Comparison of ENCODE assay signal across 10 mouse cellular contexts in the genomic region with DNA sequence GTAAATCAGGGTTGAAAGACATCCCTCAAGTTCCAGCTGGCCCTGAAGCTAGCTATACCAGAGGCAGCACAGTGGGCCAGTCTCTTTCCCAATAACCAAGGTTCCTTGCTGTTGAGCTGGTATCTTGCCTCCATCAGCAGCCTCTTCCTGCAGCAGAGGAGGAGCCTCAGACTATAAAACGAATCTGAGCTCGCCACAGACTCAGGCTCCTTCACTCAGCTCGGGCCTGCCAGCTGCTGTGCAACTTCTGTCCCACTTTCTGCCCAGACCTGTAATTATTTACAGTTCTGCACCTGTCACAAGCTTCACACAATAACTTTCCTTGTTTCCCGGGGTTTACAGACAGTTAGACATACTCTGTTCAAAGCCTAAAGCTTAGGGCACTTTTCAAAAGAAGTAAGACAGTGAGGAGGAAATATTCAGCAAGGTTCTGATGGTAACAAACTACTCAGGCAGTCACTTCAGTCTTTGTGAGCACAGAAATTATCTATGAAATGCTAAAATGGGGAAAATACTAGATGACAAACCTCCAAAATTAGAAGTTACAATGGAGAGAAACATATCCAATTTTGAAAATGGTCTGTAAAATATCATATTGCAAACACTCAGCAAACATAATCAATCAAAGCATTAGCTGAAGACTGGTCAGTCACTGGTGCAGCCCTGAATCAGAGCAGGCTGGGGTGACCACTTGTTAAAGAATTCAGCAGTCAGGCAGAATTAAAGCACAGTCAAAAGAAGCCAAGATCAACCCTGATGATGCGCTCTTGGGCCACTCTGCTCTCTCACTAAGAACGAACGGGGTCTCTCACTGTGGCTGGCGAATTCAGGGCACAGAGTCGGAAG.
DNase-seq lines count a peak whose midpoint lies in the region; ATAC-seq and TF ChIP-seq lines count a peak whose summit lies in the region.
"Had no signal": no experiment of that assay in that cellular context is flagged by ENCODE, and none has a peak within 500 bp of the region (broad histone marks: within the 10 kb centered on the region; RNA-seq: fewer than 3 reads in every experiment).

No protein-coding gene starts in this region.

- H3K27ac ChIP-seq in left cerebral cortex, adult 2 months: 0 out of 2 replicates have a peak overlapping the region, but pooled peaks have one; percentile 36
- peak overlapping the region; percentile 62 for H3K27ac ChIP-seq in forebrain, embryonic 13.5 days
- H3K27ac ChIP-seq in limb, embryonic 15.5 days: peak overlapping the region; percentile 13; the same call in 1 of the 2 replicates

- peak; percentile 90 for ATAC-seq in common myeloid progenitor, adult 5-6 weeks (replicated peaks; ENCODE audit: low read depth, poor library complexity, severe bottlenecking)
- ATAC-seq in forebrain, embryonic 13.5 days: peak; percentile 75
- no peak for ATAC-seq in limb, embryonic 15.5 days (ENCODE audit: insufficient number of reproducible peaks, low FRiP score, low TSS enrichment, low read depth)

- DNase-seq in left cerebral cortex, adult 2 months (ENCODE audit: extremely low spot score in 1 of 2, low spot score in 2 of 2): no peak
- DNase-seq in left cerebral cortex, postnatal 10 days (ENCODE audit: extremely low spot score in 1 of 2, low spot score in 2 of 2): no peak
- no peak for DNase-seq in layer of hippocampus, adult 8-10 months (ENCODE audit: low spot score in 2 of 2)
- no peak for DNase-seq in adrenal gland, postnatal 10 days
- no peak for DNase-seq in spleen, postnatal 36 days (ENCODE audit: low spot score in 2 of 2)
- DNase-seq: heart, postnatal 10 days; left cerebral cortex, postnatal 4 days had no signal

- H3K4me3 ChIP-seq in left cerebral cortex, adult 2 months: no peak overlapping the region
- no peak overlapping the region for H3K4me3 ChIP-seq in forebrain, embryonic 13.5 days
- no peak overlapping the region for H3K4me3 ChIP-seq in limb, embryonic 15.5 days

- intact Hi-C loops in left cerebral cortex, adult 2 months (cut with DNase I): no loop called here
- intact Hi-C loops in left cerebral cortex, postnatal 10 days (cut with DNase I): no loop called here

- no peak for TF ChIP-seq CTCF in left cerebral cortex, adult 2 months (IDR thresholded peaks at IDR 0.05)

- no peaks in the 10 kb centered on the region for H3K36me3 ChIP-seq in forebrain, embryonic 13.5 days (ENCODE audit: poor library complexity, severe bottlenecking)
- H3K36me3 ChIP-seq in limb, embryonic 15.5 days: 0 out of 2 replicates have a peak, but pooled peaks cover 4% of the 10 kb centered on the region

- peaks cover 26% of the 10 kb centered on the region for H3K4me1 ChIP-seq in forebrain, embryonic 13.5 days
- peaks cover 9% of the 10 kb centered on the region for H3K4me1 ChIP-seq in limb, embryonic 15.5 days

- no peak overlapping the region for H3K4me2 ChIP-seq in forebrain, embryonic 13.5 days
- no peak overlapping the region for H3K4me2 ChIP-seq in limb, embryonic 15.5 days

- H3K27me3 ChIP-seq in forebrain, embryonic 13.5 days: no peaks in the 10 kb centered on the region
- no peaks in the 10 kb centered on the region for H3K27me3 ChIP-seq in limb, embryonic 15.5 days

- 55% methylated on average over 9 of the region's 9 CpGs for WGBS in forebrain, embryonic 13.5 days
- WGBS in limb, embryonic 15.5 days: 33% methylated on average over 9 of the region's 9 CpGs

- no peak overlapping the region for H3K9ac ChIP-seq in forebrain, embryonic 13.5 days
- H3K9ac ChIP-seq in limb, embryonic 15.5 days: no peak overlapping the region

- H3K9me3 ChIP-seq in forebrain, embryonic 13.5 days (replicated peaks): no peaks in the 10 kb centered on the region
- H3K9me3 ChIP-seq in limb, embryonic 15.5 days: no peaks in the 10 kb centered on the region
